Mouse (Mus musculus) CH12.LX (cell line): Measurements from ENCODE around the gene Ncoa5. TPM values are rescaled to one million over a fixed set of nuclear protein-coding genes. Genes with fewer than 3 reads are reported as not detected.

Source experiments
- DNase-seq: peaks from one replicate; pipeline ENCODE4 v3.0.0-alpha.2; 2013; ENCODE audit errors: extremely low read depth
- H3K27ac ChIP-seq: 2 replicates; pipeline ENCODE4 v1.5.1; 2012; ENCODE audit warnings: low read depth, mild to moderate bottlenecking, control low read depth, moderate library complexity; ENCODE audit not compliant: insufficient read depth
- H3K27me3 ChIP-seq: replicated peaks from 2 replicates; pipeline ENCODE3; 2012; ENCODE audit warnings: inconsistent platforms
- H3K36me3 ChIP-seq, 2 experiments: replicated peaks in 1 of 2; 2 replicates each; pipeline versions ENCODE3 to v1.6.1; 2012; ENCODE audit warnings: inconsistent platforms in 1 of 2, low read length in 1 of 2, mild to moderate bottlenecking in 1 of 2, mixed read lengths in 1 of 2, moderate library complexity in 1 of 2; ENCODE audit not compliant: control insufficient read depth in 1 of 2, insufficient read depth in 1 of 2
- H3K4me1 ChIP-seq, 2 experiments: 2 replicates each; pipeline ENCODE4 v1.6.1; 2012; ENCODE audit warnings: inconsistent platforms in 1 of 2, moderate library complexity in 1 of 2; ENCODE audit not compliant: insufficient read depth in 2 of 2, control insufficient read depth in 1 of 2
- H3K4me2 ChIP-seq: 2 replicates; pipeline ENCODE4 v1.6.1; 2012; ENCODE audit warnings: low read depth, mild to moderate bottlenecking, control low read depth; ENCODE audit not compliant: poor library complexity, insufficient read depth, severe bottlenecking
- H3K4me3 ChIP-seq, 3 experiments: fragments of 150-350 bp in 1 of 3; sonication (generic) in 1 of 3; replicated peaks in 1 of 3; 2 replicates each; pipeline versions ENCODE3 to v1.5.1; 2011 to 2012; ENCODE audit warnings: low read depth in 2 of 3, low read length in 2 of 3, mild to moderate bottlenecking in 2 of 3, moderate library complexity in 2 of 3, control low read depth in 1 of 3, improper control_type of control experiment in 1 of 3, inconsistent platforms in 1 of 3, mixed read lengths in 1 of 3; ENCODE audit not compliant: poor library complexity in 1 of 3
- H3K79me2 ChIP-seq: replicated peaks from 2 replicates; pipeline ENCODE4 v1.6.1; 2012; ENCODE audit warnings: mild to moderate bottlenecking, moderate library complexity; ENCODE audit not compliant: control insufficient read depth, poor library complexity, insufficient read depth, severe bottlenecking; ENCODE audit errors: extremely low read depth
- H3K9ac ChIP-seq: 2 replicates; pipeline ENCODE4 v1.6.1; 2012; ENCODE audit warnings: low read depth, mild to moderate bottlenecking, control low read depth, moderate library complexity; ENCODE audit not compliant: insufficient read depth
- H3K9me3 ChIP-seq: replicated peaks from 2 replicates; pipeline ENCODE3; 2012; ENCODE audit warnings: low read length, inconsistent platforms, mixed read lengths
- CHD1 ChIP-seq: IDR thresholded peaks from 2 replicates; pipeline ENCODE4 v1.6.1; 2012; ENCODE audit warnings: low read depth, low read length, improper control_type of control experiment, inconsistent platforms
- CHD2 ChIP-seq: IDR thresholded peaks from 2 replicates; pipeline ENCODE4 v1.6.1; 2011; ENCODE audit warnings: low read length, improper control_type of control experiment
- ELF1 ChIP-seq: IDR thresholded peaks from 2 replicates; pipeline ENCODE4 v1.6.1; 2014; ENCODE audit warnings: low read depth, mild to moderate bottlenecking, inconsistent platforms, low read length, improper control_type of control experiment
- EP300 ChIP-seq: IDR thresholded peaks from 2 replicates; pipeline ENCODE4 v1.6.1; 2011; ENCODE audit warnings: low read length, improper control_type of control experiment
- HCFC1 ChIP-seq: IDR thresholded peaks from 2 replicates; pipeline ENCODE4 v1.6.1; 2012; ENCODE audit warnings: low read depth, mild to moderate bottlenecking, inconsistent platforms, low read length, improper control_type of control experiment
- JUND ChIP-seq: conservative IDR thresholded peaks from 2 replicates; pipeline ENCODE4 v1.6.1; 2011; ENCODE audit warnings: low read depth, low read length, improper control_type of control experiment
- MAFK ChIP-seq: IDR thresholded peaks from 2 replicates; pipeline ENCODE4 v1.6.1; 2011; ENCODE audit warnings: low read length, improper control_type of control experiment; ENCODE audit not compliant: insufficient replicate concordance
- MAX ChIP-seq: IDR thresholded peaks from 2 replicates; pipeline ENCODE4 v1.6.1; 2011; ENCODE audit warnings: low read length, improper control_type of control experiment
- MAZ ChIP-seq: IDR thresholded peaks from 2 replicates; pipeline ENCODE4 v1.6.1; 2012; ENCODE audit warnings: low read depth, mild to moderate bottlenecking, inconsistent platforms, low read length, improper control_type of control experiment, moderate library complexity
- MEF2A ChIP-seq: IDR thresholded peaks from 2 replicates; pipeline ENCODE4 v1.6.1; 2014; ENCODE audit warnings: low read depth, mild to moderate bottlenecking, inconsistent platforms, low read length, improper control_type of control experiment, borderline replicate concordance
- MXI1 ChIP-seq: IDR thresholded peaks from 2 replicates; pipeline ENCODE4 v1.6.1; 2011; ENCODE audit warnings: mild to moderate bottlenecking, low read depth, low read length, improper control_type of control experiment
- PAX5 ChIP-seq: IDR thresholded peaks from 2 replicates; pipeline ENCODE4 v1.6.1; 2012; ENCODE audit warnings: low read length, inconsistent platforms, mixed read lengths
- RAD21 ChIP-seq: IDR thresholded peaks from 2 replicates; pipeline ENCODE4 v1.6.1; 2011; ENCODE audit warnings: low read depth, mild to moderate bottlenecking, low read length, improper control_type of control experiment, moderate library complexity
- RCOR1 ChIP-seq: conservative IDR thresholded peaks from 2 replicates; pipeline ENCODE4 v1.6.1; 2012; ENCODE audit warnings: low read depth, mild to moderate bottlenecking, inconsistent platforms, low read length, improper control_type of control experiment
- UBTF ChIP-seq: IDR thresholded peaks from 2 replicates; pipeline ENCODE4 v1.6.1; 2012; ENCODE audit warnings: low read depth, mild to moderate bottlenecking, inconsistent platforms, low read length, improper control_type of control experiment, moderate library complexity
- USF1 ChIP-seq: IDR thresholded peaks from 2 replicates; pipeline ENCODE4 v1.6.1; 2014; ENCODE audit warnings: low read depth, mild to moderate bottlenecking, inconsistent platforms, low read length, improper control_type of control experiment
- USF2 ChIP-seq: conservative IDR thresholded peaks from 2 replicates; pipeline ENCODE4 v1.6.1; 2011; ENCODE audit warnings: low read depth, low read length, improper control_type of control experiment
- ZC3H11A ChIP-seq: IDR thresholded peaks from 2 replicates; pipeline ENCODE4 v1.6.1; 2012; ENCODE audit warnings: low read depth, mild to moderate bottlenecking, inconsistent platforms, low read length, improper control_type of control experiment
- ZKSCAN1 ChIP-seq: IDR thresholded peaks from 2 replicates; pipeline ENCODE4 v1.6.1; 2012; ENCODE audit warnings: low read depth, inconsistent platforms, low read length, improper control_type of control experiment, borderline replicate concordance
- ZMIZ1 ChIP-seq: IDR thresholded peaks from 2 replicates; pipeline ENCODE4 v1.6.1; 2012; ENCODE audit warnings: low read depth, mild to moderate bottlenecking, inconsistent platforms, low read length, improper control_type of control experiment
- dilution Hi-C: fragments of 300-500 bp; cut with MboI; formaldehyde crosslinking; loops from 2 replicates; pipeline ENCODE4 v1.14.3; 2020; ENCODE audit warnings: low sequenced_read_pairs; ENCODE audit not compliant: extremely low pct_unique_long_range_greater_than_20kb, extremely low pct_ligation_motif_present
- in situ Hi-C: fragments of 300-500 bp; cut with MboI; formaldehyde crosslinking; loops from 3 replicates; pipeline ENCODE4 v1.14.3; 2019; ENCODE audit warnings: low sequenced_read_pairs, low pct_ligation_motif_present, low pct_unique_long_range_greater_than_20kb, mixed read lengths
- polyA plus RNA-seq: library from polyadenylated mRNA; unstranded; fragments of >175 nt; gene quantifications from 2 replicates; pipeline ENCODE4 v1.2.1, GENCODE M21; 2012; ENCODE audit warnings: low read depth; ENCODE audit not compliant: insufficient read length
- total RNA-seq, 2 experiments: library from RNA; depleted of rRNA; stranded (reverse); fragments of 300-350 nt in 1 of 2; fragments of >200 nt in 1 of 2; gene quantifications; 2 replicates each; pipeline ENCODE4 v1.2.3; 2012 to 2014

The Ncoa5 gene
- total and polyA plus RNA-seq, 3 experiments: 18.6 to 46.4 (median 20.1) TPM

DNA sequence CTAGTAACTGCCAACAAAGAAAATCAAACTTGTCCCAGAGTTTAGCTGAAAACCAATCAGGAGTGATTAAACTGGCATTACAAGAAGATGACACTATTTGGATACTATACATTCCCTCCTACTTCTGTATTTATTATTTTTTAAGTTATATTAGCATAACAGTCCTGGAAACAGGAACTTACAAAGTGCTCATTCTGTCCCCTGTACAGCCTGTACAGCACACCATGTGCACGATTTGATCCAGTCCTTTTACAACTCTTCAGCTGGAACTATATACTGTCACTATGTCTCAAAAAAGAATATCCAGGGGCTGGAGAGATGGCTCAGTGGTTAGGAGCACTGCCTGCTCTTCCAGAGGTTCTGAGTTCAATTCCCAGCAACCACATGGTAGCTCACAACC, 7.5 kb downstream of the Ncoa5 start:
- no peaks in the 10 kb centered on the region for H3K27me3 ChIP-seq
- peaks cover 34% of the 10 kb centered on the region for H3K79me2 ChIP-seq
- H3K27ac ChIP-seq: no peak overlapping the region
- H3K4me3 ChIP-seq: no peak overlapping the region
- peak; percentile 2 for DNase-seq
- TF ChIP-seq HCFC1 (no peak), RAD21 (no peak), ELF1 (no peak), PAX5 (no peak), MEF2A (no peak), RCOR1 (no peak), ZMIZ1 (no peak), ZKSCAN1 (no peak), ZC3H11A (no peak), MAX (no peak), UBTF (no peak), MAZ (no peak)
- TF ChIP-seq, all 38 proteins: peak for 0
- H3K4me1 ChIP-seq: peaks cover 0 to 50% of the 10 kb centered on the region in 2 experiments; a peak in 2 of 4 replicates
- peaks cover 5 to 31% of the 10 kb centered on the region in 2 experiments for H3K36me3 ChIP-seq
- H3K9me3 ChIP-seq: no peaks in the 10 kb centered on the region
- dilution Hi-C loops (no loop called here), in situ Hi-C loops (no loop called here)
- H3K9ac ChIP-seq: no peak overlapping the region
- no peak overlapping the region for H3K4me2 ChIP-seq

DNA sequence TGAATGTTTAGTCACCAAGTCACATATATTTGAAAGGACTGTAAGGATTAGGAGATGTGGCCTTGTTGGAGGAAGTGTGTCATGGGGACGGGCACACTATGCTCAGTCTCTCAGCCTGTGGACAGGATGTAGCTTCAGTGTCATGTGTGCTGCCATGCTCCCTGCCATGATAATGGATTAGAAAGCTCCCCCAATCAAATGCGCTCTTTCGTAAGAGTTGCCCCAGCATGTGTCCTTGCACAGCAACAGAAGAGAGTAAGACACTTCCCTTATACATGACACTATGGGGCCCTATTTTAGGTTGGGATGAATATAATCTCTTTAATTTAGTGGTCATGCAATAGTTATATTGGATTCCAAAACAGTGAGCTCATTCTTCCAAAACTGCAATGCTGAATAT, 14.2 kb downstream of the Ncoa5 start:
- in situ Hi-C loops: no loop called here
- dilution Hi-C loops: no loop called here
- Histone ChIP-seq H3K27me3 (no peaks in the 10 kb centered on the region), H3K79me2 (peaks cover 2% of the 10 kb centered on the region), H3K9ac (no peak overlapping the region), H3K36me3 (peaks cover 21 to 59% of the 10 kb centered on the region in 2 experiments)
- no peak for DNase-seq
- no peak for TF ChIP-seq JUND
- TF ChIP-seq PAX5: no peak
- TF ChIP-seq CHD1: no peak
- no peak for TF ChIP-seq CHD2
- TF ChIP-seq RCOR1: no peak
- TF ChIP-seq MAFK: no peak
- no peak for TF ChIP-seq MXI1
- TF ChIP-seq USF2: no peak
- TF ChIP-seq USF1: no peak
- TF ChIP-seq ZC3H11A: no peak
- TF ChIP-seq MAX: no peak
- no peak for TF ChIP-seq EP300
- TF ChIP-seq, all 38 proteins: peak for 0
- H3K4me1 ChIP-seq: peaks cover 0 to 17% of the 10 kb centered on the region in 2 experiments; a peak in 1 of 4 replicates
- H3K4me2 ChIP-seq: no peak overlapping the region
- H3K27ac ChIP-seq: no peak overlapping the region
- H3K9me3 ChIP-seq: no peaks in the 10 kb centered on the region
- no peak overlapping the region for H3K4me3 ChIP-seq
